Mouse (Mus musculus) embryonic fibroblast, embryonic 13.5 days (primary cell): ENCODE measurements around the gene Frmd4b.

Experiments
- CTCF ChIP-seq: IDR thresholded peaks from 2 replicates; pipeline ENCODE4 v1.5.1; 2011; ENCODE audit warnings: mild to moderate bottlenecking, control low read depth, low read length, moderate library complexity, borderline replicate concordance; ENCODE audit not compliant: insufficient read depth
- POLR2A ChIP-seq: IDR thresholded peaks from 2 replicates; pipeline ENCODE4 v1.6.1; 2011; ENCODE audit warnings: low read depth, mild to moderate bottlenecking, control low read depth, low read length, moderate library complexity

DNA sequence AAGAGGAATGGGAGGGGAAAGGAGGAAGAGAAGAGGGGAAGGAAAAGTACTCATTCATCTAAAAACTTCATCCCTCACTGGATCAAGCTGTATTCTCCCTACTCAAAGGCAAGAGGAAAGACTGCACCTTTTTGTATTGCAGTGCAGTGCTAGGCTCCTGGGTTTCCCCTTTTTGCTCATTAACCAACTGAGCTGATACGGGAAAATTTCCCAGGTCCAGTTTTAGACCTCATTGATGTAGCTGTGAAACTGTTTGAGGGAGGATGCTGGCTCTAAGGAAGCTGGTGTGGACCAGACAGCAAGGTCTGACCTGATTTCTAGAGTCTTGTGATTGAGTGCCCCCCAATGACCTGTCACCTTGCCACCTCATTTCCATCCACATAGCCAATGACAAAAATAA is 121.3 kb downstream of the Frmd4b start:
- TF ChIP-seq CTCF: no peak
- no peak for TF ChIP-seq POLR2A
